Mouse (Mus musculus) monocyte, adult 5-6 weeks (primary cell): Measurements from ENCODE around the gene Pard3. TPM values are rescaled to one million over a fixed set of nuclear protein-coding genes. Genes with fewer than 3 reads are reported as not detected.

Experiments
- total RNA-seq: library from RNA; stranded (forward); fragments of 200-1000, 200-491, 200-594 nt; gene quantifications from 3 replicates; pipeline ENCODE4 v1.2.3, GENCODE M21; 2017

Gene Pard3
- total RNA-seq, 1 experiment from 2014 or later, result not detected

Other genes with a start within 250 kb of the Pard3 start
- gene Tomm20, start 118.0 kb upstream of the Pard3 start, total RNA-seq, result 100 to 160 TPM (median 138 TPM) in 3 replicates
- 42.1 to 45.2 TPM (median 44.1 TPM) in 3 replicates for gene Rbm34, start 92.8 kb upstream of the Pard3 start, total RNA-seq